Mouse (Mus musculus): ENCODE measurements around the gene Bmp2k.

DNA sequence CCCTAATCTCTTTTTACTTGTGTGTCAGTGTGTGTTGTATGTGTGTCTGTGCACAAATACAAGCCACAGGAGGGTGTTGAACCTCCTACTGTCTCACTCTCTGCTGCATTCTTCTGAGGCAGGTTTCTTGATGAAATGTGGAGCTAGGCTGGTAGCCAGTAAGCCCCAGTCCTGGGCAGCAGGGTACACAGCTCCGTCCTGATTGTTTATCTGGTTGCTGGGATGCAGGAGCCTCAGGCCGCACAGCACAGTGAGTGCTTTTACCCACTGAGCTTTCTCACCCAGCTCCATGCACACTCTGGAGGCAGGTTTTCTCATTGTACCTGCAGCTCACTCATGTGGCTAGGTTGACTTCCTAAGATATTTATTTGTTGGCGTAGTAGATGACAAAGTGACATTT, 63.4 kb downstream of the Bmp2k start:
- no peak for TF ChIP-seq GATA1 (IDR thresholded peaks at IDR 0.05; ENCODE audit: borderline replicate concordance, low read length)
- TF ChIP-seq FLI1 (IDR thresholded peaks at IDR 0.05; ENCODE audit: low read length): no peak

Data from megakaryocyte, embryonic 14.5 days (primary cell).